Mouse (Mus musculus): ENCODE data around the gene Klhl8. TPM values are rescaled to one million over a fixed set of nuclear protein-coding genes. Genes with fewer than 3 reads are reported as not detected.
A peak's percentile ranks its signal among the peaks of the same experiment; 100 is the strongest.

The Klhl8 gene
- total and polyA plus RNA-seq, 3 experiments: 0.11 to 3.0 (median 1.5) TPM

DNA sequence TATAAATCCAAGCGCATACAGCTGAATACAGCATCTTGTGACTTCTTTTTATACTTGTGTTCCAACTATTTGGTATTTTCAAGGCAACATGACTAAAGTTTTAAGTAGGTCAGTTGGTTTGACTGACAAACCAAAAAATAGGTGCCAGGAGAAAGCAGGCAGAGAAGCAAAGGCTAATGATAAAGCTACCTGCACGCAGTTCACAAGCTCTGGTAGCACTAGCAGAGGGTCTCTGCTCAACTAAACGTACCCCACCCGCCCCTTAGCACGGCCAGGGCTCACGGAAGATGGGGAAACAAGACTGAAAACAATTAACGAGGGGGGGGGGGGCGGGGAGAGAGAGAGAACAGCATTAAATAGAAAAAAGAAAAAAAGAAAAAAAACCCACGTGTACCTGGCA is 903 bp downstream of the Klhl8 start:
- ATAC-seq (ENCODE audit: extremely low read depth, insufficient number of reproducible peaks, low FRiP score, poor library complexity, severe bottlenecking) (no peak), DNase-seq (ENCODE audit: low spot score) (no peak)
- no peaks in the 10 kb centered on the region for H3K9me3 ChIP-seq (replicated peaks)
- H3K27me3 ChIP-seq (ENCODE audit: insufficient read depth, low read length): peaks cover 16% of the 10 kb centered on the region
- H3K36me3 ChIP-seq (replicated peaks): no peaks in the 10 kb centered on the region
- H3K4me1 ChIP-seq (ENCODE audit: insufficient read depth, low read depth, low read length): peaks cover 16% of the 10 kb centered on the region
- TF ChIP-seq TAL1 (conservative IDR thresholded peaks at IDR 0.05; ENCODE audit: low read depth, low read length) (no peak), CTCF (IDR thresholded peaks at IDR 0.05; ENCODE audit: low read depth, low read length) (no peak), POLR2AphosphoS5 (IDR thresholded peaks at IDR 0.05; ENCODE audit: insufficient replicate concordance, low read depth, low read length) (no peak), GATA2 (IDR thresholded peaks at IDR 0.05; ENCODE audit: borderline replicate concordance, low read depth, low read length) (no peak), GATA1 (IDR thresholded peaks at IDR 0.05; ENCODE audit: borderline replicate concordance, low read length) (no peak)
- peak overlapping the region; percentile 80; the same call in 1 of the 2 replicates for H3K4me3 ChIP-seq (ENCODE audit: low read depth, low read length)

DNA sequence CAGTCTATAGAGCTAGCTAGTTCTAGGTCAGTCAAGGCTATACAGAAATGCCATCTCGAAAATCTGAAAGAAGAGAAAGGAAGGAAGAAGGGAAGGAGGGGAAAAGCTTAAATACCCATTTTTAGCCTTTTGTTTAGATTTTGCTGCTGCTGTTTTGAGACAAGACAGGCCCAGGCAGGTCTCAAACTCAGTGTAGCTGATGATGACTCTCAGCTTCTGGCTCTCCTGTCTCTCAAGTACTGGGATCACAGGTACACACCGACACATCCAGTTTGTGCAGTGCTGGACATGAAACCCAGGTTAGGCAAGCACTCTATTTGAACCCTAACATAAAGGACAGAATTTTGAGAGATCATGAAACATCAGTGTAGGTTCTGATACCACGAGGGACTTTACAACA is 1.6 kb downstream of the Klhl8 start:
- peaks cover 16% of the 10 kb centered on the region for H3K4me1 ChIP-seq (ENCODE audit: insufficient read depth, low read depth, low read length)
- TF ChIP-seq CTCF (IDR thresholded peaks at IDR 0.05; ENCODE audit: low read depth, low read length): no peak
- no peak for TF ChIP-seq TAL1 (conservative IDR thresholded peaks at IDR 0.05; ENCODE audit: low read depth, low read length)
- DNase-seq (ENCODE audit: low spot score): no peak
- no peaks in the 10 kb centered on the region for H3K9me3 ChIP-seq (replicated peaks)
- ATAC-seq (ENCODE audit: extremely low read depth, insufficient number of reproducible peaks, low FRiP score, poor library complexity, severe bottlenecking): no peak
- peaks cover 16% of the 10 kb centered on the region for H3K27me3 ChIP-seq (ENCODE audit: insufficient read depth, low read length)
- no peaks in the 10 kb centered on the region for H3K36me3 ChIP-seq (replicated peaks)
- H3K4me3 ChIP-seq (ENCODE audit: low read depth, low read length): no peak overlapping the region

DNA sequence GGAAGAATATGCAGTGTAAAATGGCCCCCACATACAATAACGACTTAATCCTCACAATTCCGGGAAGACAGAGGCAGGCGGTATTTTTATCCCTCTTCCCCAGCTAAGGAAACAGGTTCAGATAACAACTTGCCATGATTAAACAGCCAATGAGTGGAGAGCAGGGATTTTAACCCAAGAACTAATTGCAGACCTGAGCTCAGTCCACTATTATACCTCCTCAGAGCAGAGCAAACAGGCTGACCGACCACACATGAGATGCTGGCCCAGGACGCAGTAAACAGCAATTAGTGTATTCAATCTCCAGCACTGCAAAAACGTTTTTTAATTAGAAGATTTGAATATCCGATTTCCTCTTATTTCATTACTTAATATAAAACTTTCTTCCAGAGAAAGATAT is 2.2 kb downstream of the Klhl8 start:
- H3K27me3 ChIP-seq (ENCODE audit: insufficient read depth, low read length): peaks cover 16% of the 10 kb centered on the region
- ATAC-seq (ENCODE audit: extremely low read depth, insufficient number of reproducible peaks, low FRiP score, poor library complexity, severe bottlenecking) (no peak), DNase-seq (ENCODE audit: low spot score) (no peak)
- no peak overlapping the region for H3K4me3 ChIP-seq (ENCODE audit: low read depth, low read length)
- no peaks in the 10 kb centered on the region for H3K36me3 ChIP-seq (replicated peaks)
- no peaks in the 10 kb centered on the region for H3K9me3 ChIP-seq (replicated peaks)
- H3K4me1 ChIP-seq (ENCODE audit: insufficient read depth, low read depth, low read length): peaks cover 16% of the 10 kb centered on the region
- TF ChIP-seq CTCF (IDR thresholded peaks at IDR 0.05; ENCODE audit: low read depth, low read length) (no peak), TAL1 (conservative IDR thresholded peaks at IDR 0.05; ENCODE audit: low read depth, low read length) (no peak), GATA2 (IDR thresholded peaks at IDR 0.05; ENCODE audit: borderline replicate concordance, low read depth, low read length) (no peak), GATA1 (IDR thresholded peaks at IDR 0.05; ENCODE audit: borderline replicate concordance, low read length) (no peak), POLR2AphosphoS5 (IDR thresholded peaks at IDR 0.05; ENCODE audit: insufficient replicate concordance, low read depth, low read length) (no peak)

DNA sequence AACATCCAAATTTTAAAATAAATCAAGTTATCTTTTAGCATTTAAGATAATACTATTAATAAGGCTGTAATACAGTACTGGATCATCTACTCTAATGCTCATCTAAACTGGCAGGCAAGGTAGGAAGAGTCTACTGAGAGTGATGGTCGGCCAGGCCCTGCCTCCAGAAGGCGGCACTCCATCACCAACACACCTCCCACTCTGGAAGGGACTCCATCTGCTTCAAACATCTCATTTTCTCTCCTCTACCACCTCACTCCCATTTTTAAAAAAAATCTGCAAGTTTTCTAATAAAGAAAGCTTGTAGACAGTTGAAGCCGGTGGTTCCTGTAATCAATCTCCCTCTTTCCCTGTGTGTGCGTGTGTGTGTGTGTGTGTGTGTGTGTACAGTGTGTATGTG is 3.2 kb downstream of the Klhl8 start:
- H3K36me3 ChIP-seq (replicated peaks): no peaks in the 10 kb centered on the region
- peaks cover 14% of the 10 kb centered on the region for H3K4me1 ChIP-seq (ENCODE audit: insufficient read depth, low read depth, low read length)
- no peak for ATAC-seq (ENCODE audit: extremely low read depth, insufficient number of reproducible peaks, low FRiP score, poor library complexity, severe bottlenecking)
- no peaks in the 10 kb centered on the region for H3K9me3 ChIP-seq (replicated peaks)
- no peak for DNase-seq (ENCODE audit: low spot score)
- H3K27me3 ChIP-seq (ENCODE audit: insufficient read depth, low read length): peaks cover 9% of the 10 kb centered on the region
- no peak overlapping the region for H3K4me3 ChIP-seq (ENCODE audit: low read depth, low read length)
- TF ChIP-seq GATA2 (IDR thresholded peaks at IDR 0.05; ENCODE audit: borderline replicate concordance, low read depth, low read length): no peak
- no peak for TF ChIP-seq CTCF (IDR thresholded peaks at IDR 0.05; ENCODE audit: low read depth, low read length)

DNA sequence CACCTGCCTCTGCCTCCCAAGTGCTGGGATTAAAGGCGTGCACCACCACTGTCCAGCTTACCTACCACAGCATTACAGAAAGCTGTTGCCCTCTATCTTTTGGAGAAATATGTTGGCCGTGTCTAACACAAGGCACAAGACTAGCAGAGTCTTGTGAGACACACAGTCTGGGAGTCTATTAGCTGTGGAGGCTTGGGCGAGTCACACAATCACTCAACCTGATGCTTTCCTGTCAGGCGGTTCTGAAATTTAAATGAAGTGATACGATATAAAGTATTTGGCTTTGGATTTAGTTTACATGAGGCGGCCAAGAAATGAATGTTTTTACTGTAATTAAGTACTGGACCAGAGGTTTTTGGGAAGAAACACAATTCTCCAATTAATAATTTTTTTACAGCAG is 4.9 kb downstream of the Klhl8 start:
- DNase-seq (ENCODE audit: low spot score): no peak
- peaks cover 7% of the 10 kb centered on the region for H3K4me1 ChIP-seq (ENCODE audit: insufficient read depth, low read depth, low read length)
- no peaks in the 10 kb centered on the region for H3K36me3 ChIP-seq (replicated peaks)
- H3K4me3 ChIP-seq (ENCODE audit: low read depth, low read length): no peak overlapping the region
- H3K27me3 ChIP-seq (ENCODE audit: insufficient read depth, low read length): no peaks in the 10 kb centered on the region; the same call in 1 of the 2 replicates
- no peaks in the 10 kb centered on the region for H3K9me3 ChIP-seq (replicated peaks)
- ATAC-seq (ENCODE audit: extremely low read depth, insufficient number of reproducible peaks, low FRiP score, poor library complexity, severe bottlenecking): no peak
- no peak for TF ChIP-seq TAL1 (conservative IDR thresholded peaks at IDR 0.05; ENCODE audit: low read depth, low read length)
- no peak for TF ChIP-seq CTCF (IDR thresholded peaks at IDR 0.05; ENCODE audit: low read depth, low read length)
- no peak for TF ChIP-seq GATA1 (IDR thresholded peaks at IDR 0.05; ENCODE audit: borderline replicate concordance, low read length)
- no peak for TF ChIP-seq GATA2 (IDR thresholded peaks at IDR 0.05; ENCODE audit: borderline replicate concordance, low read depth, low read length)
- TF ChIP-seq POLR2AphosphoS5 (IDR thresholded peaks at IDR 0.05; ENCODE audit: insufficient replicate concordance, low read depth, low read length): no peak

DNA sequence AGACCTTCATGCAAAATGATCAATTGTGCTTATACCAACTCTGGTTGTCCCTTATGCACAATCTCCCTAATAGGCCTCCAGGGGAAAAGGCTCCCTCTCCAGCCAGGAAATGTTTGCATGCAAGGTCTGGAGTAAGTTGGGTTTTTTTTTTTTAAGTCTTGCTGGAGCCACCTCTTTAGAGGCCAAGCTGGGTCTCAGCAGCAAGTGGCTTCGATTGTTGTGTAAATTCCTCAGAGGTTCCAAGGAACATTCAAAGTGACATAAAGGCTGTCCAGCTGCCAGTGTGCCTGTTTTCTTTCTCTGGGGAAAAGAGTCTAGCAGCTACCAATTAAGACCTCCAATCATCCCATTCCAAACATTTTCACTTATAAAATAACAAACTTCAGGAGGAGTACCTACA is 12.7 kb downstream of the Klhl8 start:
- H3K4me1 ChIP-seq (ENCODE audit: insufficient read depth, low read depth, low read length): no peaks in the 10 kb centered on the region
- no peak overlapping the region for H3K4me3 ChIP-seq (ENCODE audit: low read depth, low read length)
- ATAC-seq (ENCODE audit: extremely low read depth, insufficient number of reproducible peaks, low FRiP score, poor library complexity, severe bottlenecking) (no peak), DNase-seq (ENCODE audit: low spot score) (no peak)
- H3K9me3 ChIP-seq (replicated peaks): no peaks in the 10 kb centered on the region
- H3K27me3 ChIP-seq (ENCODE audit: insufficient read depth, low read length): no peaks in the 10 kb centered on the region
- no peaks in the 10 kb centered on the region for H3K36me3 ChIP-seq (replicated peaks)
- TF ChIP-seq GATA1 (IDR thresholded peaks at IDR 0.05; ENCODE audit: borderline replicate concordance, low read length) (no peak), GATA2 (IDR thresholded peaks at IDR 0.05; ENCODE audit: borderline replicate concordance, low read depth, low read length) (no peak), CTCF (IDR thresholded peaks at IDR 0.05; ENCODE audit: low read depth, low read length) (no peak)

DNA sequence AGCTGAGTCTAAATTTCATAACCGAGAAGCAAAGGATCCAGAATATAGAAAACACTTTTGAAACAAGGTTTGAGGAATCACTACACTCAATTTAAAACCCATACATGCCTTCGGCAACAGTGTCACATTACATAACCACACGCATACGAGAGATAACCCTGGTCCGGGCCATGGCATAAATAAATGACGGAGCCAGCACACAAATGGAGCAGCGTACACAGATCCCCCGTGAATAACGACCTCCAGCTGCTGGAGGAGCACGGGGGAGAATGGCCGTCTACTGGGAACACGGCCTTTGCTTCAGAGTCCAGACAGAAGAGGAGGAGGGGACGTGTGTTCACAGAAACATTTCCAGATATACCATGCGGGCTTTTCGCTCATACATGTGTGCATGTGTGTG is 21.3 kb downstream of the Klhl8 start:
- H3K36me3 ChIP-seq (replicated peaks): no peaks in the 10 kb centered on the region
- DNase-seq (ENCODE audit: low spot score) (no peak), ATAC-seq (ENCODE audit: extremely low read depth, insufficient number of reproducible peaks, low FRiP score, poor library complexity, severe bottlenecking) (no peak)
- no peak overlapping the region for H3K4me3 ChIP-seq (ENCODE audit: low read depth, low read length)
- H3K4me1 ChIP-seq (ENCODE audit: insufficient read depth, low read depth, low read length): no peaks in the 10 kb centered on the region; the same call in 1 of the 2 replicates
- TF ChIP-seq CTCF (IDR thresholded peaks at IDR 0.05; ENCODE audit: low read depth, low read length) (no peak), TAL1 (conservative IDR thresholded peaks at IDR 0.05; ENCODE audit: low read depth, low read length) (no peak), GATA2 (IDR thresholded peaks at IDR 0.05; ENCODE audit: borderline replicate concordance, low read depth, low read length) (no peak)
- no peaks in the 10 kb centered on the region for H3K9me3 ChIP-seq (replicated peaks)
- H3K27me3 ChIP-seq (ENCODE audit: insufficient read depth, low read length): no peaks in the 10 kb centered on the region
